Mouse (Mus musculus): ENCODE results near the gene Sord.

DNA sequence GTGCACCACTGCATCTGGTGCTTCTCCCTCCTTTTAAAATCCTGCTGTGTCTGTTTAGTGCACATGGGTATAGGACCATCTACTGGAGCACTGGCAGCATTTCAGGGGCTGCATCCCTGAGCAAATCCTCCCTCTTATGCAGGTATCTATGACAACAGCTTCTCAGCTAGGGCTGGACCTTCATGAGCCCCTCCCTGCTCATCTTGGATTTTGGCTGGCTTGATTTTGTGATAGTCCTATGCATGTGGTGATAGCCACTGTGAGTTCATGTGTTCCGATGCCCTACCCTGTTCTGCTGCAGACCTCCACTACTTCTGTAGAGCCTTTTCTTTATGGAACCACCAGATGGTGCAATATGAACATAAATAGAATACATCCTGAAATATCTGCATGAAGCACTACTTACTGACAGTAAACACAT is 40.0 kb upstream of the Sord start:
- TF ChIP-seq POLR2A (IDR thresholded peaks at IDR 0.05; ENCODE audit: extremely low read depth, insufficient read depth, low read length) = no peak
- peak; percentile 48 for TF ChIP-seq CTCF (IDR thresholded peaks at IDR 0.05; ENCODE audit: extremely low read depth, insufficient read depth, low read length)
